Mouse (Mus musculus) limb, embryonic 11.5 days (tissue): Measurements from ENCODE around the gene Baiap2l1. TPM values are rescaled to one million over a fixed set of nuclear protein-coding genes. Genes with fewer than 3 reads are reported as not detected.

Experiments used
- ATAC-seq: fragments of 200-750 bp; cut with Nextera tagmentation; 2 replicates; pipeline ENCODE4 v1.8.0; 2017; ENCODE audit warnings: low read depth; ENCODE audit not compliant: insufficient number of reproducible peaks, low FRiP score, low TSS enrichment
- DNase-seq: peaks from one replicate; pipeline ENCODE4 v3.0.0-alpha.2; 2015; ENCODE audit warnings: low spot score
- H3K27ac ChIP-seq: fragments of 300-500 bp; sonication (generic); replicated peaks from 2 replicates; pipeline ENCODE4 v1.5.1; 2014; ENCODE audit warnings: low read depth, mild to moderate bottlenecking, low read length
- H3K27me3 ChIP-seq: fragments of 300-500 bp; sonication (generic); 2 replicates; pipeline ENCODE4 v1.6.1; 2014; ENCODE audit warnings: mild to moderate bottlenecking, low read length, mixed read lengths; ENCODE audit not compliant: control insufficient read depth, insufficient read depth
- H3K36me3 ChIP-seq: fragments of 300-500 bp; sonication (generic); 2 replicates; pipeline ENCODE4 v1.6.1; 2014; ENCODE audit warnings: mild to moderate bottlenecking, low read length, moderate library complexity, mixed read lengths; ENCODE audit not compliant: control insufficient read depth, insufficient read depth
- H3K4me1 ChIP-seq: fragments of 300-500 bp; sonication (generic); 2 replicates; pipeline ENCODE4 v1.6.1; 2014; ENCODE audit warnings: low read length, mixed read lengths; ENCODE audit not compliant: control insufficient read depth, insufficient read depth
- H3K4me2 ChIP-seq: fragments of 300-500 bp; sonication (generic); 2 replicates; pipeline ENCODE4 v1.6.1; 2014; ENCODE audit warnings: low read depth, mild to moderate bottlenecking, moderate library complexity; ENCODE audit not compliant: severe bottlenecking
- H3K4me3 ChIP-seq: fragments of 300-500 bp; sonication (generic); 2 replicates; pipeline ENCODE4 v1.5.1; 2014; ENCODE audit warnings: low read depth, low read length
- H3K9ac ChIP-seq: fragments of 300-500 bp; sonication (generic); 2 replicates; pipeline ENCODE4 v1.6.1; 2014; ENCODE audit warnings: mild to moderate bottlenecking, low read length
- H3K9me3 ChIP-seq: fragments of 300-500 bp; sonication (generic); 2 replicates; pipeline ENCODE4 v1.6.1; 2016; ENCODE audit warnings: low read length; ENCODE audit not compliant: control insufficient read depth
- WGBS: fragments of 180-500 bp; shearing (Covaris S2); extraction: QIAGEN DNeasy Blood & Tissue Kit; methylation state at CpG from one replicate; pipeline ENCODE4 v1.1.7; 2014; 5-methylcytosine and 5-hydroxymethylcytosine counted together
- polyA plus RNA-seq: library from polyadenylated mRNA; unstranded; fragments of >200 nt; fragmentation: Nextera tagmentation; extraction: Ambion mirVana; gene quantifications from 2 replicates; pipeline ENCODE4 v1.2.1, GENCODE M21; 2014

Baiap2l1 gene
- polyA plus RNA-seq, 1 experiment from 2014 or later = 4.0 TPM

- WGBS = 47% methylated on average over 1 of the region's 1 CpGs
- peak overlapping the region; percentile 95 for H3K9ac ChIP-seq
- H3K9me3 ChIP-seq = no peaks in the 10 kb centered on the region
- peak overlapping the region; percentile 98 for H3K4me3 ChIP-seq
- H3K36me3 ChIP-seq = no peaks in the 10 kb centered on the region; the same call in 1 of the 2 replicates
- H3K4me2 ChIP-seq = peak overlapping the region; percentile 86
- DNase-seq (peak; percentile 28), ATAC-seq (no peak)
- H3K4me1 ChIP-seq = peaks cover 28% of the 10 kb centered on the region
- peak overlapping the region; percentile 87; the same call in 1 of the 2 replicates for H3K27ac ChIP-seq
- H3K27me3 ChIP-seq = no peaks in the 10 kb centered on the region
Measured at GRCm38 (mm10) chr5:144256888-144257287, 101.0 kb downstream of the Baiap2l1 start.

- 11% methylated on average over 7 of the region's 7 CpGs for WGBS
- no peaks in the 10 kb centered on the region for H3K27me3 ChIP-seq
- peak overlapping the region; percentile 95 for H3K9ac ChIP-seq
- no peak for ATAC-seq
- DNase-seq = no peak
- H3K9me3 ChIP-seq = no peaks in the 10 kb centered on the region
- H3K4me1 ChIP-seq = peaks cover 28% of the 10 kb centered on the region
- H3K36me3 ChIP-seq = no peaks in the 10 kb centered on the region; the same call in 1 of the 2 replicates
- peak overlapping the region; percentile 86 for H3K4me2 ChIP-seq
- peak overlapping the region; percentile 87 for H3K27ac ChIP-seq
- H3K4me3 ChIP-seq = peak overlapping the region; percentile 98
Measured at GRCm38 (mm10) chr5:144256541-144256870, 101.4 kb downstream of the Baiap2l1 start.

- Histone ChIP-seq H3K9me3 (no peaks in the 10 kb centered on the region), H3K4me2 (peak overlapping the region; percentile 86), H3K27ac (peak overlapping the region; percentile 87), H3K27me3 (no peaks in the 10 kb centered on the region), H3K4me3 (peak overlapping the region; percentile 98), H3K9ac (peak overlapping the region; percentile 95), H3K36me3 (no peaks in the 10 kb centered on the region; the same call in 1 of the 2 replicates), H3K4me1 (peaks cover 28% of the 10 kb centered on the region)
- WGBS = under 1% methylated on average over 37 of the region's 40 CpGs
- ATAC-seq = peak; percentile 45
- peak; percentile 78 for DNase-seq
Measured at GRCm38 (mm10) chr5:144255632-144256540, 102.0 kb downstream of the Baiap2l1 start.

GRCm38 (mm10) chr5:144254811-144255631 lies 102.9 kb downstream of the Baiap2l1 start:
- peak overlapping the region; percentile 86 for H3K4me2 ChIP-seq
- under 1% methylated on average over 62 of the region's 84 CpGs for WGBS
- ATAC-seq = peak; percentile 83
- peak overlapping the region; percentile 98 for H3K4me3 ChIP-seq
- no peaks in the 10 kb centered on the region for H3K27me3 ChIP-seq
- peak; percentile 88 for DNase-seq
- H3K27ac ChIP-seq = peak overlapping the region; percentile 87
- peaks cover 28% of the 10 kb centered on the region for H3K4me1 ChIP-seq
- H3K9me3 ChIP-seq = no peaks in the 10 kb centered on the region; the same call in 1 of the 2 replicates
- H3K9ac ChIP-seq = peak overlapping the region; percentile 95
- no peaks in the 10 kb centered on the region; the same call in 1 of the 2 replicates for H3K36me3 ChIP-seq

GRCm38 (mm10) chr5:144254122-144254810 lies 103.6 kb downstream of the Baiap2l1 start:
- Histone ChIP-seq H3K4me3 (peak overlapping the region; percentile 98), H3K27ac (no peak overlapping the region), H3K27me3 (no peaks in the 10 kb centered on the region), H3K9ac (peak overlapping the region; percentile 30; the same call in 1 of the 2 replicates), H3K4me2 (peak overlapping the region; percentile 43), H3K9me3 (no peaks in the 10 kb centered on the region; the same call in 1 of the 2 replicates), H3K4me1 (peaks cover 27% of the 10 kb centered on the region), H3K36me3 (no peaks in the 10 kb centered on the region; the same call in 1 of the 2 replicates)
- peak; percentile 43 for DNase-seq
- ATAC-seq = peak; percentile 11; the same call in 1 of the 2 replicates
- 53% methylated on average over 16 of the region's 16 CpGs for WGBS

- H3K27me3 ChIP-seq = no peaks in the 10 kb centered on the region
- H3K4me1 ChIP-seq = peaks cover 19% of the 10 kb centered on the region
- H3K27ac ChIP-seq = no peak overlapping the region
- no peaks in the 10 kb centered on the region for H3K36me3 ChIP-seq
- ATAC-seq = no peak
- H3K9me3 ChIP-seq = no peaks in the 10 kb centered on the region; the same call in 1 of the 2 replicates
- DNase-seq = no peak
- H3K9ac ChIP-seq = no peak overlapping the region
- no peak overlapping the region for H3K4me3 ChIP-seq
- WGBS = 81% methylated on average over 4 of the region's 4 CpGs
- H3K4me2 ChIP-seq = no peak overlapping the region
Measured at GRCm38 (mm10) chr5:144253212-144253611, 104.7 kb downstream of the Baiap2l1 start.

- Histone ChIP-seq H3K4me2 (no peak overlapping the region), H3K36me3 (no peaks in the 10 kb centered on the region), H3K4me1 (peaks cover 7% of the 10 kb centered on the region), H3K4me3 (no peak overlapping the region), H3K9me3 (no peaks in the 10 kb centered on the region; the same call in 1 of the 2 replicates), H3K9ac (no peak overlapping the region), H3K27me3 (no peaks in the 10 kb centered on the region), H3K27ac (no peak overlapping the region)
- DNase-seq (no peak), ATAC-seq (no peak)
- 91% methylated on average over 13 of the region's 13 CpGs for WGBS
Measured at GRCm38 (mm10) chr5:144251876-144252577, 105.9 kb downstream of the Baiap2l1 start.
